Mouse (Mus musculus) layer of hippocampus, postnatal 25 days (tissue): ENCODE results near the gene Ppig. TPM values are rescaled to one million over a fixed set of nuclear protein-coding genes. Genes with fewer than 3 reads are reported as not detected.

Experiments
- DNase-seq, 2 experiments: peaks; one replicate each; pipeline ENCODE4 v3.0.0; 2022; ENCODE audit warnings: mixed read lengths in 2 of 2, low spot score in 1 of 2; ENCODE audit errors: extremely low spot score in 1 of 2
- total RNA-seq, 2 experiments: library from RNA; stranded (reverse); gene quantifications; 2 replicates each; pipeline ENCODE4 v1.2.3; 2021

Gene Ppig
- total RNA-seq, 2 experiments from 2014 or later, result 60.4 to 66.1 TPM

GRCm38 (mm10) chr2:69760980-69761379, 38.6 kb downstream of the Ppig start:
- no peak for DNase-seq

- no peak for DNase-seq
These were observed 41.0 kb downstream of the Ppig start for GRCm38 (mm10) chr2:69763340-69763739.

- DNase-seq, result no peak
These were observed 42.4 kb downstream of the Ppig start for GRCm38 (mm10) chr2:69764716-69765115.

GRCm38 (mm10) chr2:69773331-69773730, 51.0 kb downstream of the Ppig start:
- DNase-seq, result no peak

- no peak for DNase-seq
These were observed 55.9 kb downstream of the Ppig start for GRCm38 (mm10) chr2:69777985-69778835.

GRCm38 (mm10) chr2:69778836-69779177, 56.5 kb downstream of the Ppig start:
- DNase-seq, result peak in 1 of 2 experiments; percentile 25

- no peak for DNase-seq
These were observed 66.6 kb downstream of the Ppig start for GRCm38 (mm10) chr2:69788974-69789373.

GRCm38 (mm10) chr2:69789429-69790069, 67.2 kb downstream of the Ppig start, which contains the start of the genes Ccdc173 and Phospho2:
Ccdc173 (minus strand) TSS chr2:69789575.
Phospho2 (plus strand) TSS chr2:69789623.
- peak; percentile 94 to 97 for DNase-seq

GRCm38 (mm10) chr2:69790285-69790684, 67.9 kb downstream of the Ppig start:
- peak; percentile 66 to 91 for DNase-seq

GRCm38 (mm10) chr2:69790722-69791121, 68.4 kb downstream of the Ppig start:
- DNase-seq, result no peak

- peak; percentile 27 to 70 for DNase-seq
These were observed 80.6 kb downstream of the Ppig start for GRCm38 (mm10) chr2:69802911-69803312.

Other genes starting within 250 kb of the Ppig start
- under 1 TPM; 0.37 to 0.68 TPM for gene Lrp2, start 136.5 kb upstream of the Ppig start, total RNA-seq
- 10 to 100 TPM; 19.1 to 31.3 TPM for gene Bbs5, start 75.4 kb upstream of the Ppig start, total RNA-seq
- gene Klhl41, start 52.4 kb upstream of the Ppig start, total RNA-seq, result under 1 TPM; 0.57 to 0.66 TPM
- 10 to 100 TPM; 16.6 to 19.4 TPM for gene Fastkd1, start 9.0 kb upstream of the Ppig start, total RNA-seq
- 1 to 10 TPM; 1.8 to 2.6 TPM for gene Ccdc173, start 67.0 kb downstream of the Ppig start, total RNA-seq
- 10 to 100 TPM; 19.8 to 25.0 TPM for gene Phospho2, start 67.1 kb downstream of the Ppig start, total RNA-seq
- 10 to 100 TPM; 42.2 to 45.8 TPM for gene Klhl23, start 99.4 kb downstream of the Ppig start, total RNA-seq
- gene Ssb, start 139.0 kb downstream of the Ppig start, total RNA-seq, result 100 to 1,000 TPM; 125 to 138 TPM
- 10 to 100 TPM; 14.2 to 18.0 TPM for gene Mettl5, start 163.1 kb downstream of the Ppig start, total RNA-seq
- 100 to 1,000 TPM; 112 to 139 TPM for gene Ubr3, start 174.7 kb downstream of the Ppig start, total RNA-seq